Mouse (Mus musculus) left cerebral cortex, postnatal 14 days (tissue): Measurements from ENCODE around the gene Tmem176a. TPM values are rescaled to one million over a fixed set of nuclear protein-coding genes. Genes with fewer than 3 reads are reported as not detected.
A peak's percentile ranks its signal among the peaks of the same experiment; 100 is the strongest.
"Not testable (repeated sequence)": the region's sequence is repeated elsewhere in the genome, so short reads cannot be mapped to it uniquely, and the experiment has no call there.

Experiments
- DNase-seq, 2 experiments: peaks; one replicate each; pipeline ENCODE4 v3.0.0; 2021 to 2022; ENCODE audit warnings: low spot score in 2 of 2, mixed read lengths in 1 of 2
- intact Hi-C: fragments of 180-260 bp; cut with DNase I; formaldehyde crosslinking; loops from one replicate; pipeline ENCODE4 v1.15.1; 2025
- total RNA-seq, 2 experiments: library from RNA; stranded (reverse); gene quantifications; 2 replicates each; pipeline ENCODE4 v1.2.3; 2021

Tmem176a gene
- total RNA-seq, 2 experiments from 2014 or later = 20.4 to 23.8 TPM

DNA sequence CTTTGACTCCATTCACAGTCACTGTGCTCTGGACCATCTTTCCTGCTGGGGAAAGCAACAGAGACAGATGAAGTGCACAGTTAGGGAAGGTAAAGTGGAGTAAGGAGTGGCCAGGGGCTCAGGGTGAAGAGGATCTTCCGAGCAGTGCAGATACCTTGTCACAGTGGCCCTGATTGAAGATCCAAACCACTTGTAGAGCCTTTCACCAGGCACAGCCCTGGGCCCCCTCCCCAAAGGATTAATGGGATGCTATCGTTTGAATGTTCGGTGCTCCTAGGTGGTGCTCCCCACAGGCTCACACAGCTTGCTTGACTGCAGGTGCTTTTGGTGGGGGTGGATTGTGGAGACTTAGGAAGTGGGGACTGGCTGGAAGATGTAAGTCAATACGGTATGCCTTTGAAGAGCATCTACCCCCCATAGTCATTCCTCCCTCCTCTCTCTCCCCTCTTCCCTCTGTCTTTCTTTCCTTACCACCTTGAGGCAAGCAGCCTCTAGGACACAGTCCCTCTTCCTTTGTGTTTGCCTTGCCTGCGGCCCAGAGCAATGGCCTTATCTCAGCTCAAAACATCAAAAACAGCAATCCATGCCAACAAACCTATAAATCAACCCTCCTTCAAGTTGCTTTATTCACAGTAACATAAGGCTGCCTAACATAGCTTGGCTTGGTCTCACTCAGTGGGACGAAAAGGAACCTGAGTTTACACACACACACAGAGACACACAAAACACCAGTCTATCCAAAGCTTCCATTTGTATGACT, 2.2 kb upstream of the Tmem176a start:
- DNase-seq = no peak
- intact Hi-C loops = no loop called here

DNA sequence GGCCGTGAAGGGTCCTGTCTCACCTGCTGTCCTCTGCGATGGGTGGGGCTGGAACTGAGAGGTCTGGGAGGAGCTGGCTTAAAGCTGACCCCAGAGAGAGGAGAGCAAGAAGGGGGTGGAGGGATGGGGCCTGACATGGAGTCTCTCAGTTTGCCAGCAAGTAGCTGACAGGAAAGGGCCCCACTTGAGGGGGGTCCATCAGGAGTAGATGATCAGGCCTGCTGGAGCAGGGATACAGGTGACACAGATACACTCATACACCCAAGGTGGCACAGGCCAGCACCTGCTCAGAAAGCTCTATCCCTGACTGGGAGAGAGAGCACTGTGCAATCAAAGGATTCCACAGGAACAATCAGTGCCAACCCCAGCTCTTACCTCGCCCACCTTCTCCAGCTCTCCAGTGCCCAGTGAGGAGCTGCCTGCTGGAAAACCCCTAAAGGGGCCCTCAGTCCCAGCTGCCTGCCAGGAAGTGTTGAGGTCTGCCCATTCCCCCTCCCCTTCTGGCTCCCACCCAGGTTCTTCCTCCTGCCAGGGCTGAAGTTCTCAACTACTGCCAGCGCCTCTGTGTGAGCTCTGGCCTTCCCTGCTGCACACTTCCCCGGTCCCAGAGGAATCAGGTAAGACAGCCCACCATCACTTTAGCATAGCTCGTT, 380 bp downstream of the Tmem176a start, which contains the start of gene Tmem176b:
Gene Tmem176b (minus strand): TSS at position 524 of the 653 bp plus-strand sequence.
- intact Hi-C loops = no loop called here
- DNase-seq = peak; percentile 85 to 90

DNA sequence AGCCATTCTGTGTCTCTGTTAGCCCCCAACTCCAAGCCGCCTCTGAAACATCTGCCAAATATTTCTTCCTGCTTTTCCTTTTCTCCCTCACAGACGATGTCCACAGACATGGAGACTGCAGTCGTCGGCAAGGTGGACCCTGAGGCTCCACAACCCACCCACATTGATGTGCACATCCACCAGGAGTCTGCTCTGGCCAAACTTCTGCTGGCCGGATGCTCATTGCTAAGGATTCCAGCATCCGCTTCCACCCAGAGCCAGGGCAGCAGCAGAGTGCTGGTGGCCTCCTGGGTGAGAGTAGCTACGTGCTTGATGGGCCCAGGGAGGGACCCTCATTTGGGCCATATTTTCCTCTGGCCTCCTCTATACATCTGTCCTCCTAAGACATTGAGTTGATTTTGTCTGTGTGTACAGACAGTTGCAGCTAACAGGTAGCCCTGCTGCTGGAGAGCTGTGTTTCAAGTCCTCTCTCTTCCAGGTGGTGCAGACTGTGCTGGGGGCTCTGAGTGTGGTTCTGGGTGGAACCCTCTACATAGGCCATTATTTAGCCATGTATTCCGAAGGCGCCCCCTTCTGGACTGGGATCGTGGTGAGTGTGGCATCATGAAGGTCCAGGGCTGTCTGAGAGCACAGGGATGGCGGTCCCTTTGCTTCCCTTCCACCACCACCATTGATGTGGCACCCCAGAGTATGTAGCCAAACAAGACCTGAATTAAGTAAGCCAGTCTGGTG, 1.6 kb downstream of the Tmem176a start:
- intact Hi-C loops = no loop called here

DNA sequence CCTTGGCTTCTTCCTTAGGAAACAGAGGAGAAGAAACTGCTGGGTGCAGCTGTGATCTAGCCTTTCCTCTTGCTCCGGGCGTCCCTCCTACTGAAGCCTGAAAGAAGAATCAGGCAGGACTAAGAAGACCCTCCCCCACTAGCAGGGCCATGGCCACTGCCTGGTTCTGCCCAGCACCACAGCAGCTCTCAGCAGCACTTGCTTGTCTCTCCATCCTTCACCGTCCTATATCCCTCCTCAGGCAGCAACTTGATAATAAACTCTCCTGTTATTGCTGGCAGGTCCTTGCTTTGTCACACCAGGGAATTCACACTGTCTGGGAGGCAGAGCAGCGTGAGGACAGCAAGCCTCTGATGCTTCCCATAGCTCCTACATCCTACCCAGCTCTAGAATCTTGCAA, 4.4 kb downstream of the Tmem176a start:
- intact Hi-C loops = no loop called here
- no peak for DNase-seq

More for the DNA sequence above, 1.6 kb downstream of the Tmem176a start:
- peak in 1 of 2 experiments; percentile 20 for DNase-seq

DNA sequence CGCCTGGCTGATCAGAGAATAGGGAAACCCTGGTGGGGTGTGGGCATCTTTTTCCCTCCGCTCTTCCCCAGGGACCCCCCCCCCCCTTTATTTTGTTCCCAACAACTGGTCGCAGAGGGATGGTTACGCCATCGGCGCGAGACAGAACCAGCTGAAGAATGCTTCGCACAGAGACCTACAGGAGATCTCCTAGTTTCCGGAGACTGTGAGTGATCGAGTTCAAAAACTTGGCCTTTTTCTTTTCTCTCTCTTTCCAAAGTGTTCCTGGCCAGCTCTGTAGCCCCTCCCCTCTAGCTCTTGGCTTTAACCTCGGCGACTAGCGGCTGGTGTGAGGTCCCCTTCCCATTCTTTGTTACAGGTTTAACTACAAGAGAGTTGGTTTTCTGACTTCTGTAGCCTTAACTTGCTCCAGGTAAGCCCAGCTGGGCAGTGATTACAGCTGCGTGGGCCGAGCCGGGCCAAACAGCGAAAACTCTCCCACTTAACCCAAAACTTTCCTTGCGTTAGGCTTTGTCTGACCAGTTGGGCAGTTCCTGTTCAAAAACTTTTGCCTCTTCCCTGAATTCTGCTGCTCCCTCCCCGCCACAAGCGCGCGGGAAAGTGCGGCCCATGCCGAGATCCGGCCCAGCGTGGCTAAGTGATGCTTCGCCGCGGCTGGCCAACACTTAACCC, 11.2 kb downstream of the Tmem176a start:
- no peak for DNase-seq
- intact Hi-C loops = no loop called here

DNA sequence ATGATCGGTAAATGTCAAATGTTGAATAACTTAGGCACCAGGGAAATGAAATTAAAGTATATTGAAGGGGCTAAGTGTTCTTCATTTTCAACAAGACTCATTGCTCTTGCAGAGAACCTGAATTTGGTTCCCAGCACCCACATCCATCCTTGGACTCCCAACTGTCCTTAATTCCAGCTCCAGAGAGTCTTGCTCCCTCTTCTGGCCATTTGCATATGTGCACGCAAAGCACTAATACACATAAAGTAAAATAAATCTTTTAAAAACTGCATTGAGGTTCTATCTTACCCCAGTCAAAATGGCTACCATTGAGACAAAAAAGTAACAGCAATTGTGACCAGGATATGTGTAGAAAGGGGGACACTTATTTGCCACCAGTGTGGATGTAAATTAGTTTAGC, 13.4 kb downstream of the Tmem176a start:
- intact Hi-C loops = no loop called here

DNA sequence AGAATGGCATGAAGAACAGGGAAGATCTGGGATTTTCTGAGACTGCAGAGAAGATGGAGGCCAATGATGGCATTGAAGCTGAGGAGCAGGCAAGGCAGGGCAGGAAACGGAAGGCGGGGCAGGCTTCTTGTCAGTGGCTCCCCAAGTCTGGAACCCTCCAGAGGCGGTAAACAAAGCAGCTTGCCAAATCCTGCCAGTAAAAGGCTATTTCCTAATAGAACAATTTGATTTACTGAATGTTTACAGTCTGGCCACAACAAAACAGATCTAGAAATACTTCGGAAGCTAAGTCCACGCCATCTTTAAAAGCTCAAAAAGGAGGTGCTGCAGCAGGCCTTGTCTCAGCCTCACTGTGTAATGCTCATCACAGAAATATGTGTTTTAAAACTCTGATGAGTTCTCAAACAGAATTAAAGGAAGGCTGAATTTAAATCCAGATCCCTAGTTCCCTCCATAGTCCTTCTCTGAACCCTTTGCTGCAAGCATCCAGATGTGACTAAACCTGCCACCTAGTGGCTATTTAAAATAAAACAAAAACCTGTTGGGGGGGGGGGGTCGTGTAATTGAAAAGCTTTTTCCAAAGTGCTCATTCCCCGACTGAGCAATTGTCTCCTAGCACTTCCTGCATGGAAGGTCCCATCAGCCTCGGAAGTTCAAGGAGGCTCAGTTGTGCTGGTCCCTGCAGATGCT, 17.0 kb downstream of the Tmem176a start:
- intact Hi-C loops = loop anchor here (5.0 kb wide), 1 partner anchor 40 kb away; no protein-coding TSS in a partner anchor
- DNase-seq = no peak

More for the DNA sequence above, 13.4 kb downstream of the Tmem176a start:
- no peak for DNase-seq

DNA sequence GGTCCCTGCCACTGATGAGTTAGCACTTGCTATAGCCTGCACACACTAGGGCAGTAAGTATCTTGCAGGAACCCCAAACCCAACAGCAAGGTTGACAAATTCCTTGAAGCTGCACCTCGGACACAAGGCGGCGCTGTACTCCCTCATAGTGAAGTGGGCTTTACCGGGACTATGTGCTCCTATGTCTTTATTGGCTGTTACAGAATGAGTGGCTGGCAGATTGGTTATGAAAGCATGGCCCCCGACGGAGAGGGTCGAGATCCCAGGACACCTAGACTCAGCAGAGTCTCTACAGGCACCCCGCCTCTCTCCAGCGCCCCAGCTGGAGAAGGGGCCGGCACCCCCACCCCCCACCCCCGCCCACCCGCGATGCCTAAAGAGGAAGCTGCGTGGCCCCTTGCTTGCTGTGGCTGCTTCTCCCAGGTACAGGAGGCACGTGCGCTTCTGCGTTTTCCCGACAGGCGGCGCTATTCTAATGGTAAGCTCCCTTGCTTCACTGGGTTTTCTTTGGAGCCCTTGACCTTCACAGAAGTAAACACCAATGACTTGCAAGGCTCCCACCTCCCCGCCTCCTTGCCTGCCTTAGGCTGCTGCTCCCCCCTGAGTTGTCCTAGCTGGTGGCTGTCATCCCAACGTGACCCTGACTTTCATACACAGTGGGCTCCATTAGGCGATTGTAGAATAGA, 19.6 kb downstream of the Tmem176a start:
- DNase-seq = peak; percentile 54 to 66
- intact Hi-C loops = loop anchor here (5.0 kb wide), 1 partner anchor 97 kb away; no protein-coding TSS in a partner anchor

DNA sequence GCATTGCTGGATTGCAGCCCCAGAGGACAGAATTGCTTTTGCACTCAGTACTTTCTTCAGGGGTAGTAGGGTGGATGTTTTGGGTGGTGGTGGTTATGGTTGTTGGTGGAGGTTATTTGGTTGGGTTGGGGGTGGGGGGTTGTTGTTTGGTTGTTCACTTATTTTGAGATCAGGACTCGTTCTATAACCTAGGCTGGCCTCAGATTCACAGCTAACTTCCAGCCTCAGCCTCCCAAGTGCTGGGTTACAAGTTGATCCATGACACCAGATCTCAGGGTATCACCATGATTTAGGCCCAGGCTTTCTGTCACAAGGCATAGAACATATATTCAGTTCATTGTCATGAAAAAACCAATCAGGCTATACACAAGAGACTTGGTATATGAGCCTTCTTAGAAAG, 20.1 kb downstream of the Tmem176a start:
- intact Hi-C loops = loop anchor here (5.0 kb wide), 1 partner anchor 96 kb away; no protein-coding TSS in a partner anchor
- DNase-seq = no peak

DNA sequence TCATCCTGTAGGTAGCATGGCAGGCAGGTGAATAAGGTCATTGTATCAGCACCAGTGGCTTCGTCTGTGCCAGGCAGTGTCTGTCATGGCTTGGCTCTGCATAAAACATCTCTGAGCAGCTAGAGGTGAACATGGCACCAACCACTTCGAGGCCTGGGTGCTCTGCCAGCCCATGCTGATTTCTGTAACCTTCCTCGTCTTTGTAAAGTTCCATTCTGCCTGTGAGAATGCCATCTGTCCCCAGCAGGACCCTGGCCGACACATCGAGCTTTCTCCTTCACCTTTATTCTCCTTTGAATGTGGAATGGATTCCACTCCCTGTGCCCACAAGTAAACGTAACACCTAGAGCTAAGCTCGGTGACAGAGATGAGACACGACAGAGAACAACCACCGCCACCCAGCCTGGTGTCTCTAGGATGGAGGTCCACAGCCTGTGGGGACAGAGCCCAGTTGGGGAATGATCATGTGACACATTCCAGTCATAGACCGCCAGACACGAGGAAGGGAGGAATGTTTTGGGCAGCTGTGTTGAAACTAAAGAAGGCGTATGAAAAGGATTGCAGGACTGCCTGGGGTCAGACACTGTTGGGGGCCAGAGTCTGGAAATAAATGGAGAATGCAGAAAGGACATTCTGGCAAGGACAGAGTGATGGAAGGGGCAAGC, 21.0 kb downstream of the Tmem176a start:
- no peak for DNase-seq
- intact Hi-C loops = loop anchor here (5.0 kb wide), 1 partner anchor 96 kb away; no protein-coding TSS in a partner anchor

DNA sequence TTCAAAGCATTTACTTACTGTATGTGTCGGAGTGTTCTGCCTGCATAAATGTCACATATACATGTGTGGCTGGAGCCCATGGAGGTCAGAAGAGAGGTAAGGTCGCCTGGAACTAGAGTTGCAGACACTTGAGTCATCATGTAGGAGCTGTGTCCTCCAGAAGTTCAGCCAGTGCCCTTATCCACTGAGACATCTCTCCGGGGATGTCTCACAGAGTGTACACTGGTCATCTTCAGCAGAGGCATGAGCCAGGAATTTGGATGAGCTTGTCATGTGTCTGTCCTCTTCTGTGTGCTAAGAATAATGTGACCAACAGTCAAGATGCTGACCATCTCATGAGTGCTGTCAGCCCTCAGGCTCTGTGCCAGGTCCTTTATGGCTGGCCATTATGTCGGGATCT, 22.1 kb downstream of the Tmem176a start:
- no peak for DNase-seq
- intact Hi-C loops = loop anchor here (5.0 kb wide), 1 partner anchor 94 kb away; no protein-coding TSS in a partner anchor

DNA sequence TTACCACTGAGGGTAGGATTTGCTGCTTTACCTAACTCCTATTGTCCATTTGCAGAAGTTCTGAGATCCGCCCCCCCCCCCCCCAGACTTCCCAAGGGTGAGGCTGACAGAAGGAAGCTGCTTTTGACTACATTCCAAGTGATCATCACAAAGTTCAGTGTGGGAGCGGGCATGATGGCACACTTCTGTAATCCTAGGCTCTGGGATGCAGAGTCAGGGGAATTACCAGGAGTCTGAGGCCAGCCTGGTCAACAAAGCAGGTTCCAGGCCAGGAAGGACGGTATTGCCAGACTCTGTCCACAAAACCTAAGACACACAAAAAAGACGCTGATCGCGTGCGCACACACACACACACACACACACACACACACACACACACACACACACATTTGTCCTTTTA, 22.8 kb downstream of the Tmem176a start:
- DNase-seq = no peak
- intact Hi-C loops = loop anchor here (5.0 kb wide), 1 partner anchor 94 kb away; no protein-coding TSS in a partner anchor

DNA sequence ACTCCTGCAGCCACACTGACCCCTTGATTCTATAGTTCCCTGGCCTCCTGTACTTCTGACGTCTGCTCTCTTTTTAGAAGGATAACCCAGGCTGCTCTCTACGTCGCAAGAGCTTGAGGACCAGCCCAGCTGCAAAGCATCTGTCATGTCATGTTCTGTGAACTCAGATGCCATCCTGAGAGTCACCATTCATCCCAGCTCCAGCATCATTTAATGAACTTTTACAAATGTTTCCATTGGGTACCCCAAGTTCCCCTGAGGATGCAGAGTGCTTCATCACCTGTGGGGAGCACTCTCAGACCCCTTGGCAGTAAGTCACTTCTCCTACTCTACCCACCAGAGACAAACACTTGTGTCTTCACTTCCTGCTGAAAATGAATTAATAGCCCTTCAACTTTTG, 23.5 kb downstream of the Tmem176a start:
- no peak for DNase-seq
- intact Hi-C loops = loop anchor here (5.0 kb wide), 1 partner anchor 93 kb away; no protein-coding TSS in a partner anchor

DNA sequence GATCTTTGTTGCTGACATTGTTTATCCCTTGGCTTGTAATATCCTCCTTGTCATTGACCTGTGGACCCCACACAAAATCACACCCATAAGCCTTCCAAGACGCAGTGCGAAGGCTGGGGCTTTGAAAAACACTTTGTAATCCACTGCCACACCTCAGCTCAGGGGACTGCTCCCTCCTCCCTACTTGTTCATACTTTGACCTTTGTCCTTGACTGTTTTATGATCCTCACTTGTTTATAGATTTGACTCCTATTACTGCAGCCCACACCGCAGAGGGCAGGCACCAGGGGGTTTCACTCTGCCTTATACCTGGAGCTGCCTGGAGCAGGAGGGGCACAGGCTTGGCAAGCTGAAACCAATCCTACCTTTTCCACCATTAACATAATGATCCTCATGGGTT, 24.0 kb downstream of the Tmem176a start:
- no peak for DNase-seq
- intact Hi-C loops = loop anchor here (5.0 kb wide), 1 partner anchor 93 kb away; no protein-coding TSS in a partner anchor

DNA sequence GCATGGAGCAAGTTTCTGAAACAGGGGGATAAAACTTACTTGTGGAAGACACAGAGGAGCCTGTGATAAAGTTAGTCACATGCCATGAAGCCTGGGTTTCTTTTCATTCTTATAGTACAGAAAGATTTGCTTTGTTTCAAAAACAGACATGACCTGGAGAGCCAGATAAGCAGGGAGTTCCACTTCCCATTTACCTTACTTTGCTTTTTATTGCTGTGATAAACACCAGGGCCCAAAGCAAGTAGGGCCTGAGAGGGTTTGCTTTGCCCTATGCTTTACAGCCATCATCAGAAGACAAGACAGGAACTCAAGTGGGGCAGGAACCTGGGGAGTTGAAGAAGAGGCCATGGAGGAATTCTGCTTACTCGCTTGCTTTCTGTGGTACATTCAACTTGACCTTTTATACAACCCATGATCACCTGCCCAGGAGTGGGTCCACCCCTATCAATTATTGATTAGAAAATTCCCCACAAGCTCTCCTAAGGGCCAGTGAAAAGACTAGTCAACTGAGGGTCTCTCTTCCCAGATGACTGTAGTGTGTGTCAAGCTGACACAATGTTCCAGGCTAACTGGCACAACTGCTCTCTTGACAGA, 24.5 kb downstream of the Tmem176a start:
- DNase-seq = no peak
- intact Hi-C loops = no loop called here

DNA sequence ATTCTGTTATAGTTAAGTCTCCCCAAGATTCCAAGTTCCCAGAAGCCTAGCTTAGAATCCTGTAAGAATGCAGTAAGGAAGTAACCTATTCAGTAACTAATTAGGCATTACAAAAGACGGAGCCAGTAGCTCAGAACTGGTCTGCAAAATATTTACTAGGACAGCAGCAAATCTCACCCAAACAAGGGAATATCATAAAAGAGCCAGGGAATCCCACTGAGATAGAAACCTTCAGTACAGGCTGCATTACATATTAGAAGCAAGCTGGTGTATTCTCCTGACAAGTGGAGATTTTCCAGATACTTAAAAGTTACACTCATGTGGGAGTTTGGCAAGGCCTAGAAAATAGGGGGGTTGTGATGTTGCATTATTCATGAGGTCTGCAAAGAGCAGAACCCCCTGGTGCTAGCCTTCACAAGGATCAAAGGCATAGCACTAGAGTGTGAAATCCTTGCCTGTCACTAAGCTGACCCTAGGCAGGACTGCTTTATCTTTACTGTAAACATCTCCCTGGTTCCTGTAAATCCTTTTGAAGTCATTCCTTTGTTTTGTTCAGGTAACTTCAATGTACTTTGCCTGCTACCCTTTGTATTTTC, 25.7 kb downstream of the Tmem176a start:
- DNase-seq, intact Hi-C loops: not testable (repeated sequence)

DNA sequence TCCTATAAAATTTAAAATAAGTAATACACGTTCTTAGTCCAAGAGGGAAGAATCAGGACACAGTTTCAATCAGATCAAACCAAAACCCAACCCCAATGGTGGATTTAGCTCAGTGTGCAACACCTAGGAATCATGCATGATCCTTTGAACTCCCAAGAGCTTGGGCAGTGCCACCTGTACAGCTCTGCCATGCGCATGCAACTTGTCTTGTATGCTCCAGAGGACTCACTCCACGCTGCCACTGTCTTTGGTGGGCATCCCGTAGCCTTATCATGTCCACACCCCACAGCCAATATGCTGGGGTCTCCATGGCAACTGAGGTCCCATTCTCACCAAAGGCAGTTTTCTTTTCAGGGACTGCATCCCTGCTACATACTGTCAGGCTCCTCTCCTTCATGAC, 26.4 kb downstream of the Tmem176a start:
- no peak for DNase-seq
- intact Hi-C loops = no loop called here
